22 mouse cellular contexts compared by ENCODE assay signal in genomic region chr7:24187611-24188010, GRCm38 (mm10). TPM values are rescaled to one million over a fixed set of nuclear protein-coding genes. Genes with fewer than 3 reads are reported as not detected.
"Had no signal": no experiment of that assay in that cellular context is flagged by ENCODE, and none has a peak within 500 bp of the region (broad histone marks: within the 10 kb centered on the region; RNA-seq: fewer than 3 reads in every experiment).

No protein-coding gene starts in this region.

- H3K4me1 ChIP-seq: liver, embryonic 15.5 days; lung, embryonic 15.5 days; midbrain, embryonic 10.5 days; midbrain, embryonic 12.5 days; neural tube, embryonic 12.5 days had no signal

- H3K4me3 ChIP-seq: liver, embryonic 15.5 days; lung, embryonic 15.5 days; midbrain, embryonic 10.5 days; midbrain, embryonic 12.5 days; myocyte; neural tube, embryonic 12.5 days had no signal

- H3K27me3 ChIP-seq: liver, embryonic 15.5 days; lung, embryonic 15.5 days; midbrain, embryonic 12.5 days; neural tube, embryonic 12.5 days had no signal

- DNase-seq: liver, postnatal 0 days; lung, adult 2 months; lung, postnatal 14 days; lung, postnatal 36 days; midbrain, embryonic 14.5 days; retina, postnatal 1 day; right cerebral cortex, adult 18-20 months; right cerebral cortex, postnatal 25 days; right cerebral cortex, postnatal 4 days; spleen, adult 18-20 months; thymus, adult 18-20 months; thymus, postnatal 14 days; thymus, postnatal 36 days had no signal

- H3K9me3 ChIP-seq: liver, embryonic 15.5 days; lung, embryonic 15.5 days; midbrain, embryonic 10.5 days; midbrain, embryonic 12.5 days; neural tube, embryonic 12.5 days had no signal

- ATAC-seq: liver, postnatal 0 days; lung, postnatal 0 days; midbrain, embryonic 16.5 days had no signal

- H3K36me3 ChIP-seq: liver, embryonic 15.5 days; lung, embryonic 15.5 days; midbrain, embryonic 12.5 days; neural tube, embryonic 12.5 days had no signal

RNA-seq across cellular contexts. Expression of gene Zfp114, which starts 12.8 kb away (rescaled TPM):
- polyA plus RNA-seq: macrophage, myocyte had no signal
